Mouse (Mus musculus) stomach, postnatal 0 days (tissue): ENCODE data around the gene Gopc. TPM values are rescaled to one million over a fixed set of nuclear protein-coding genes. Genes with fewer than 3 reads are reported as not detected.
A peak's percentile ranks its signal among the peaks of the same experiment; 100 is the strongest.

Source experiments
- ATAC-seq: fragments of 200-750 bp; cut with Nextera tagmentation; 2 replicates; pipeline ENCODE4 v1.8.0; 2017; ENCODE audit not compliant: low FRiP score, low TSS enrichment
- DNase-seq: peaks from one replicate; pipeline ENCODE4 v3.0.0-alpha.2; 2016; ENCODE audit warnings: low spot score
- H3K27ac ChIP-seq: fragments of 300-500 bp; sonication (generic); replicated peaks from 2 replicates; pipeline ENCODE4 v1.5.1; 2014; ENCODE audit warnings: mild to moderate bottlenecking, control low read depth
- H3K27me3 ChIP-seq: fragments of 300-500 bp; sonication (generic); 2 replicates; pipeline ENCODE4 v1.6.1; 2014; ENCODE audit warnings: low read length; ENCODE audit not compliant: control insufficient read depth, insufficient read depth
- H3K36me3 ChIP-seq: fragments of 300-500 bp; sonication (generic); 2 replicates; pipeline ENCODE4 v1.6.1; 2014; ENCODE audit warnings: low read length, mixed read lengths; ENCODE audit not compliant: control insufficient read depth, insufficient read depth
- H3K4me1 ChIP-seq: fragments of 300-500 bp; sonication (generic); replicated peaks from 2 replicates; pipeline ENCODE4 v1.6.1; 2014; ENCODE audit warnings: antibody characterized with exemption; ENCODE audit not compliant: control insufficient read depth, insufficient read depth
- H3K4me2 ChIP-seq: fragments of 300-500 bp; sonication (generic); replicated peaks from 2 replicates; pipeline ENCODE4 v1.6.1; 2014; ENCODE audit warnings: low read depth, mild to moderate bottlenecking, control low read depth, moderate library complexity
- H3K4me3 ChIP-seq: fragments of 300-500 bp; sonication (generic); 2 replicates; pipeline ENCODE4 v1.5.1; 2014; ENCODE audit warnings: low read depth, low read length, control low read depth
- H3K9ac ChIP-seq: fragments of 300-500 bp; sonication (generic); 2 replicates; pipeline ENCODE4 v1.6.1; 2014; ENCODE audit warnings: mild to moderate bottlenecking, low read length, control low read depth, mixed read lengths
- H3K9me3 ChIP-seq: fragments of 300-500 bp; sonication (generic); 2 replicates; pipeline ENCODE4 v1.6.1; 2016; ENCODE audit warnings: low read length; ENCODE audit not compliant: control insufficient read depth
- CTCF ChIP-seq: IDR thresholded peaks from 2 replicates; pipeline ENCODE4 v1.5.1; 2016; ENCODE audit warnings: antibody characterized with exemption, low read depth, mild to moderate bottlenecking, moderate library complexity
- EP300 ChIP-seq: optimal IDR thresholded peaks from 2 replicates; pipeline ENCODE3; 2016; ENCODE audit warnings: antibody characterized with exemption
- WGBS: fragments of 180-500 bp; shearing (Covaris S2); extraction: QIAGEN DNeasy Blood & Tissue Kit; methylation state at CpG from one replicate; pipeline ENCODE4 v1.1.7; 2014; 5-methylcytosine and 5-hydroxymethylcytosine counted together
- polyA plus RNA-seq: library from polyadenylated mRNA; unstranded; fragments of >200 nt; fragmentation: Nextera tagmentation; extraction: Ambion mirVana; gene quantifications from 2 replicates; pipeline ENCODE4 v1.2.1, GENCODE M21; 2015

Gene Gopc
- 11.9 and 12.0 TPM in 2 replicates for polyA plus RNA-seq

DNA sequence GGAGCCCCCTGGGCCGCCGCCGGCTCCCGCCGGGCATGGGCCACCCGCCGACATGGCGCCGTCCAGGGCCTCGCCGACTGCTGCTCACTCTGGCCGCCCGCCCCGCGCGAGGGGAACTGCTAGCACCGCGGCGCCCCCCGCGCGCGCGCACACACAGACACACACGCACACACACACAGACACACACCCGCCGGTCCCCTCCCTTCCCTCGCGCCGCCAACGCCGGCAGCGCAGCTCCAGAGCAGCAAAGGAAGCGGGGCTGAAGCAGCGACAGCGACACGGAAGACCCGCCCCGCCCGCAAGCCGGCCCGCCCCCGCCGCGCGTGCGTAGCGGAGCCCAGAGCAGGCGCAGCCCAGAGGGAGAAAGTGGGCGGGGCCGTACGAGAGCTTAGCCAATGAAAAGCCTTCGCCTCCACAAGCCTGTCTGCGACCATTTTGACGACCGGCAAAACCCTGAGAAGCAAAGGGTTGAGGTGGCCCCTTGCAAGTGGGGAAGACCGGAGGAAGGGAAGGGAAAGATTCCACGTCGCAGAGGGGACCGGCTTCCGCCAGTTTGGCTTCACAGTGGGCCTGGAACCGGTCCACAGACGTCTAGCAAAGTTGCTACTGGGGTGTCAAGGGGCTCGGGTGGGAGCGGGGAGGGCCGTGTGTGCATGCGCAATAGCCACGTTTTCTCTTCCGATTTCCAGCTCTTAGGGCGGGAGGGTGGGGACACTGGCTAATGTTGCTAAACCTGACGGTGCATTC, at the start of gene Gopc:
TSS of gene Gopc (minus strand) at position 280 of the 747 bp plus-strand sequence.
- Histone ChIP-seq H3K4me2 (peak within 1 kb of the TSS; percentile 63), H3K27ac (peak within 1 kb of the TSS; percentile 97), H3K4me3 (peak within 1 kb of the TSS; percentile 92), H3K9ac (peak within 1 kb of the TSS; percentile 90), H3K27me3 (no peaks in the 10 kb centered on the region), H3K9me3 (no peaks in the 10 kb centered on the region), H3K36me3 (no peaks in the 10 kb centered on the region), H3K4me1 (no peaks in the 10 kb centered on the region)
- peak; percentile 8; the same call in 1 of the 2 replicates for TF ChIP-seq CTCF
- no peak for TF ChIP-seq EP300
- ATAC-seq (peak; percentile 99), DNase-seq (peak; percentile 98)
- WGBS: under 1% methylated on average over 55 of the region's 71 CpGs

DNA sequence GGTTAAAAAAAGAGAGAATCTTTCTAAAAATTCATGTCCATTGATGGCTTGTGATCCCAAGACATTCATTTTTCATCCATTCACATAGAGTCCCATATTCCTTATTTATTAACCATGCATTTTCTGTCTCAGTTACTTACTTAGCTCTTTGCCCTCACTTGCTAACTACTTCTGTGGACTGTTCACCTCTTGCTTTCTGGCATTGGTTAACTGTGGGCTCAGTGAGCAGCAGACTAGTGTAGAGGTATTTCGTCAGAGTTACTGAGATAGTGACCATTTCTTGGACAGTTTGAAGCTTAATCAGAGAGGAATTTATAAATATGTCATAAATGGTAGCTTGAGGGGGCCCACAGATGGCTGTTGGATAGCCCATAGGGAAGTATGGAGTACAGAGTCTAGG, 49.0 kb upstream of the Gopc start:
- no peaks in the 10 kb centered on the region for H3K9me3 ChIP-seq
- no peak overlapping the region for H3K9ac ChIP-seq
- 81% methylated on average over 1 of the region's 1 CpGs for WGBS
- ATAC-seq (no peak), DNase-seq (no peak)
- H3K27ac ChIP-seq: no peak overlapping the region
- H3K4me1 ChIP-seq: 0 out of 2 replicates have a peak, but pooled peaks cover 2% of the 10 kb centered on the region
- no peak overlapping the region for H3K4me3 ChIP-seq
- H3K36me3 ChIP-seq: peaks cover 7% of the 10 kb centered on the region; the same call in 1 of the 2 replicates
- TF ChIP-seq EP300: no peak
- TF ChIP-seq CTCF: no peak
- no peak overlapping the region for H3K4me2 ChIP-seq
- no peaks in the 10 kb centered on the region for H3K27me3 ChIP-seq

DNA sequence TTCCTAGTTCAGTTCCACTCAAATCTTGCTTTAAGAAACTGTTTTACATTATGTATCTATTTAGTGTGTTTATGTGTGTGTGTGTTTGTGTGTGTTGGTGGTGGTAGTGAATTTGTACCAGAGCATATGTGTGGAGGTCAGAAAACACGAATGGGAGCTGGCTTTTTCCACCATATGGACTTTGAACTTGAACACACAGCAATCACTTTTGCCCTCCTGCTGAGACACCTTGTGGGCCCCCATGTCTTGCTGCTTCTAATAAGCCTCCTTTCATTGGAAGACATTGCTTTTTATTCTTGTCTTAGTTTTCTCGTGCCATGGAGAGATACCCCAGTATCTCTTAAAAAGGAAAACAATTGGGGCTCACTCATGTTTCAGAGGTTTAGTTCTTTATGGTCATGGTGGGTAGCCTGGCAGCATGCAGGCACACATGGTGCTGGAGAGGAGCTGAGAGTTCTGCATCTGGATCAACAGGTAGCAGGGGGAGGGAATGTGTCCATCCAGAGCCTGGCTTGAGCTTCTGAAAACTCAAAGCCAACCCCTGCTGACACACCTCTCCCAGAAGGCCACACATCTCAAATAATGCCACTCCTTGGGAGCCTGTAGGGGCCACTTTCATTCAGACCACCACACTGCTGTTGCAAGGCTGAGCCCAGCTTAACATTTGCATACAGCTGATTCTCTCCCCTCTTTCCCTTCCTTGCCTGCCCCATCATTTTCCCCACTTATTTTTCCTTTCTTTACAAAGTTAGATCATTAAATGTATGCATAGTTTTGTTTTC, 45.9 kb upstream of the Gopc start:
- ATAC-seq (0 out of 2 replicates have a peak, but pooled peaks have one; percentile 21), DNase-seq (no peak)
- 0 out of 2 replicates have a peak, but pooled peaks cover 2% of the 10 kb centered on the region for H3K4me1 ChIP-seq
- no peaks in the 10 kb centered on the region; the same call in 1 of the 2 replicates for H3K36me3 ChIP-seq
- H3K4me3 ChIP-seq: no peak overlapping the region
- H3K9ac ChIP-seq: no peak overlapping the region
- TF ChIP-seq EP300 (no peak), CTCF (no peak)
- H3K27ac ChIP-seq: peak overlapping the region; percentile 30; the same call in 1 of the 2 replicates
- no peaks in the 10 kb centered on the region for H3K9me3 ChIP-seq
- H3K27me3 ChIP-seq: no peaks in the 10 kb centered on the region
- H3K4me2 ChIP-seq: no peak overlapping the region
- WGBS: 57% methylated on average over 2 of the region's 2 CpGs

DNA sequence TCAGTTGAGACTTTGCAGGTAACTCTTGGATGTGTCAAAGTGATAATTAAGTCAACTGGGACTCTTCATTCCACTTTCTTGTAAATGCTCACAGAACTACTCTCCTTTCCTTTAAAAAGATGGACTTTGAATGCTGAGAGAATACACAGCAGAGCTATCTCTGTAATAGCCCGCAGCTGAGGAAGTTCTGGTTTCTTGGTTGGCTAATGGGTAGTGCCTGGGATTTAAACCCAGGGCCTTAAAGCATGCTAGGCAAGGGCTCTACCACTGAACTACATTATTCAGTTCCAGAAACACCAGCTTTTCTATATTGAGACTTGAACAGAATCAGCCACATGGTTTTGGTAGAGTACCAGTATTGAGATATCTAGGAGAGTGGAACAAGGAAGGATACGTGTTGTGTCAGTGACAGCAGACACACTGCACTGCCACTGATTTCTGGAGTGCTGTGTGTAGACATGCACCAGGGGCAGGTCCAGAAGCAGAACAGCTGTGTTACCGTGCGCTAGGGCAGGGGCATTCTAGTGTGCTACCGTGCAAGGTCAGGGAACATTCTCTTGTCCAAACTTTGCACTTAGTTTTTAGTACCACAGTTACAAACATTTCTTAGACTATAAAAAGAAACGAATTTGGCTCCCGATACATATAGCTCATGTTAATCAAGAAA, 44.5 kb upstream of the Gopc start:
- WGBS: 62% methylated on average over 7 of the region's 7 CpGs
- TF ChIP-seq EP300 (no peak), CTCF (no peak)
- Histone ChIP-seq H3K9ac (no peak overlapping the region), H3K9me3 (no peaks in the 10 kb centered on the region), H3K36me3 (no peaks in the 10 kb centered on the region), H3K4me3 (no peak overlapping the region), H3K27ac (no peak overlapping the region), H3K27me3 (no peaks in the 10 kb centered on the region), H3K4me2 (no peak overlapping the region), H3K4me1 (0 out of 2 replicates have a peak, but pooled peaks cover 2% of the 10 kb centered on the region)
- no peak for ATAC-seq
- DNase-seq: no peak

DNA sequence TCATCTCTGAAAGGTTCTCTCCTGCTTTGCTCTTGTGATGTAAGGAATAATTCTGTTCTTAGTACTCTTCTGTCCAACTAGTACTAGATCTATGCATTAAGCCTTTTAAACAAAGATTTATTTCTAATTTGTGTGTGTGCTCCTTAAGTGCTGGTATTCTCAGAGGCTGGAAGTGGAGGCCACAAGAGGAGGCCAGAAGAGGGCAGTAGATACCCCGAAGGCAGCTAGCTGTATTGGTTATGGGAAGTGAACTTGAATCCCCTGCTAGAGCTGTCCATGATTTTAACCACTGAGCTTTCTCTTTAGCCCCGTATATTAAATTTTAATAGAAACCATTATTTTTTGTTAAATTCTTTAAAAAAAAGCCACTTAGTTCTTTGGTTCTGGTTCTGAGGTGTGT, 41.2 kb upstream of the Gopc start:
- Histone ChIP-seq H3K4me1 (0 out of 2 replicates have a peak, but pooled peaks cover 7% of the 10 kb centered on the region), H3K4me3 (no peak overlapping the region), H3K27me3 (no peaks in the 10 kb centered on the region), H3K36me3 (no peaks in the 10 kb centered on the region; the same call in 1 of the 2 replicates), H3K9me3 (no peaks in the 10 kb centered on the region), H3K27ac (no peak overlapping the region), H3K9ac (no peak overlapping the region), H3K4me2 (no peak overlapping the region)
- TF ChIP-seq EP300: no peak
- TF ChIP-seq CTCF: peak; percentile 57
- peak; percentile 20 for DNase-seq
- WGBS: 69% methylated on average over 2 of the region's 2 CpGs
- ATAC-seq: no peak
